Mouse (Mus musculus) kidney, adult 2 months (tissue): Measurements from ENCODE around the gene Ppm1h. TPM values are rescaled to one million over a fixed set of nuclear protein-coding genes. Genes with fewer than 3 reads are reported as not detected.

ENCODE experiments used
- DNase-seq: peaks from one replicate; pipeline ENCODE4 v3.0.0; 2021
- H3K27ac ChIP-seq: fragments of 200-500 bp; 2 replicates; pipeline ENCODE4 v1.5.1; 2012; ENCODE audit warnings: low read depth, low read length, control low read depth, inconsistent platforms; ENCODE audit not compliant: insufficient read depth
- H3K27me3 ChIP-seq: fragments of 200-500 bp; replicated peaks from 2 replicates; pipeline ENCODE4 v1.6.1; 2012; ENCODE audit warnings: mild to moderate bottlenecking, moderate library complexity, low read length, inconsistent platforms; ENCODE audit not compliant: control insufficient read depth, insufficient read depth
- H3K36me3 ChIP-seq: fragments of 200-500 bp; 2 replicates; pipeline ENCODE4 v1.6.1; 2012; ENCODE audit warnings: mild to moderate bottlenecking, moderate library complexity, low read length, inconsistent platforms; ENCODE audit not compliant: control insufficient read depth, insufficient read depth
- H3K4me1 ChIP-seq: fragments of 200-500 bp; 2 replicates; pipeline ENCODE4 v1.6.1; 2011; ENCODE audit warnings: low read length; ENCODE audit not compliant: control insufficient read depth, insufficient read depth
- H3K4me3 ChIP-seq: fragments of 200-500 bp; 2 replicates; pipeline ENCODE4 v1.5.1; 2011; ENCODE audit warnings: mild to moderate bottlenecking, low read depth, low read length, control low read depth; ENCODE audit not compliant: insufficient read depth
- CTCF ChIP-seq: fragments of 200-500 bp; conservative IDR thresholded peaks from 2 replicates; pipeline ENCODE4 v1.5.1; 2011; ENCODE audit warnings: low read depth, mild to moderate bottlenecking, control low read depth, low read length, moderate library complexity, mixed read lengths; ENCODE audit not compliant: insufficient read depth, insufficient read length
- POLR2A ChIP-seq: fragments of 200-500 bp; IDR thresholded peaks from one replicate; pipeline ENCODE4 v1.6.1; 2011; ENCODE audit warnings: low read depth, low read length, control low read depth
- WGBS: fragments of 180-500 bp; shearing (Covaris S2); methylation state at CpG from one replicate; pipeline ENCODE4 v1.1.7; 2018; 5-methylcytosine and 5-hydroxymethylcytosine counted together
- polyA plus RNA-seq: library from polyadenylated mRNA; depleted of rRNA; stranded (reverse); fragments of >200 nt; gene quantifications from 2 replicates; pipeline ENCODE4 v1.2.3, GENCODE M21; 2012

The Ppm1h gene
- polyA plus RNA-seq, 1 experiment, result 27.1 TPM

GRCm38 (mm10) chr10:122704901-122705300, 26.3 kb downstream of the Ppm1h start:
- H3K36me3 ChIP-seq, result no peaks in the 10 kb centered on the region
- H3K4me3 ChIP-seq, result no peak overlapping the region
- H3K27ac ChIP-seq, result no peak overlapping the region
- H3K4me1 ChIP-seq, result peaks cover 3% of the 10 kb centered on the region; the same call in 1 of the 2 replicates
- 54% methylated on average over 5 of the region's 5 CpGs for WGBS
- H3K27me3 ChIP-seq, result no peaks in the 10 kb centered on the region
- no peak for DNase-seq
- TF ChIP-seq CTCF (no peak), POLR2A (no peak)

- TF ChIP-seq POLR2A, result no peak
- no peak for TF ChIP-seq CTCF
- DNase-seq, result no peak
- H3K4me1 ChIP-seq, result peaks cover 3% of the 10 kb centered on the region; the same call in 1 of the 2 replicates
- H3K27ac ChIP-seq, result no peak overlapping the region
- no peak overlapping the region for H3K4me3 ChIP-seq
- no peaks in the 10 kb centered on the region for H3K27me3 ChIP-seq
- 71% methylated on average over 6 of the region's 6 CpGs for WGBS
- H3K36me3 ChIP-seq, result no peaks in the 10 kb centered on the region
Measured at GRCm38 (mm10) chr10:122705457-122705856, 26.9 kb downstream of the Ppm1h start.

DNA sequence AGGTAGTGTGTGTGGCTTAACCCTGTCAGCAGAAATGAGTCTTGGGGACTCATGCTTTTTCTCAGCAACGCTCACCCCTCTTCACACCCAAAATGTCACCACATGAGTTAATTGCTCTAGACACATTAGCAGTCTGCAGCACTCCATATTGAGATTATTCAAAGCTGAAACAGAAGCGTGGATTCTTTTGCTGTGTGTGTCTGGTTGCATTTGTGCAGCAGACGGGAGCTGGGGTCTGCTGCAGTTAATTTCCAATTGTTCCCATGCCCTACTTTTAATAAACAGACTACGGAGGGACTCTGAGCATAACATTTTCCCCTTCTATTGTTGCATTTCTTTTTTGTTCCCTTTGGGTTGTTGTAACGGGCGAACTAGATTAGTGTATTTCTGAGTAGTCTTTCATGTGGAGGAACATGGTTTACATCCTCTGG, 32.8 kb downstream of the Ppm1h start:
- WGBS, result 74% methylated on average over 6 of the region's 6 CpGs
- peaks cover 8% of the 10 kb centered on the region; the same call in 1 of the 2 replicates for H3K4me1 ChIP-seq
- no peaks in the 10 kb centered on the region for H3K27me3 ChIP-seq
- DNase-seq, result no peak
- no peak overlapping the region for H3K27ac ChIP-seq
- TF ChIP-seq POLR2A (no peak), CTCF (no peak)
- H3K4me3 ChIP-seq, result no peak overlapping the region
- no peaks in the 10 kb centered on the region for H3K36me3 ChIP-seq

DNA sequence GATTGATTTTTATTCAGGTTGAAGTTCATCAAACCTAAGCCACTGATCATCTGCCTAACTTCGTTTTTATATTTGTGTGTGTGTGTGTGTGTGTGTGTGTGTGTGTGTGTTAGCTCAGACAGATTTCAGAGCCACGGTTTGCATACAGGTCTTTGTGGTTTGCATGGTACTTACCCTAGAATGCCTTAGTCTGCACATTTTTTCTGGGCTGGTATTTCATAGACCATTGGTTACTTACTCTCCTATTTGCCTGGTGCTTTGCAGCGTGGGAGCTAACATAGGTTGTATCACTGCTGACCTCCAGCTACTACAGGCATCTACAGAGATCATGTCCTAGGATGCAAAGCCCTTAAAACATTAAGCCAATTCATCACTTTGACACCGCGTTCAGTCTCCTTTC, 33.7 kb downstream of the Ppm1h start:
- no peaks in the 10 kb centered on the region for H3K36me3 ChIP-seq
- no peak overlapping the region for H3K4me3 ChIP-seq
- peak; percentile 23 for DNase-seq
- H3K4me1 ChIP-seq, result peaks cover 11% of the 10 kb centered on the region; the same call in 1 of the 2 replicates
- no peaks in the 10 kb centered on the region for H3K27me3 ChIP-seq
- no peak overlapping the region for H3K27ac ChIP-seq
- WGBS, result 35% methylated on average over 5 of the region's 5 CpGs
- no peak for TF ChIP-seq CTCF
- no peak for TF ChIP-seq POLR2A

GRCm38 (mm10) chr10:122715856-122716255, 37.3 kb downstream of the Ppm1h start:
- H3K4me3 ChIP-seq, result no peak overlapping the region
- 84% methylated on average over 12 of the region's 12 CpGs for WGBS
- no peaks in the 10 kb centered on the region for H3K27me3 ChIP-seq
- no peak for DNase-seq
- H3K4me1 ChIP-seq, result peaks cover 7% of the 10 kb centered on the region; the same call in 1 of the 2 replicates
- TF ChIP-seq POLR2A (no peak), CTCF (no peak)
- no peaks in the 10 kb centered on the region for H3K36me3 ChIP-seq
- no peak overlapping the region for H3K27ac ChIP-seq

- 64% methylated on average over 8 of the region's 8 CpGs for WGBS
- Histone ChIP-seq H3K27me3 (no peaks in the 10 kb centered on the region), H3K4me1 (peaks cover 4% of the 10 kb centered on the region; the same call in 1 of the 2 replicates), H3K4me3 (no peak overlapping the region), H3K36me3 (no peaks in the 10 kb centered on the region), H3K27ac (no peak overlapping the region)
- DNase-seq, result no peak
- TF ChIP-seq POLR2A (no peak), CTCF (no peak)
Measured at GRCm38 (mm10) chr10:122716286-122716685, 37.7 kb downstream of the Ppm1h start.

GRCm38 (mm10) chr10:122716739-122717474, 38.3 kb downstream of the Ppm1h start:
- Histone ChIP-seq H3K4me1 (peaks cover 3% of the 10 kb centered on the region; the same call in 1 of the 2 replicates), H3K27ac (no peak overlapping the region), H3K4me3 (no peak overlapping the region), H3K36me3 (no peaks in the 10 kb centered on the region), H3K27me3 (no peaks in the 10 kb centered on the region)
- 83% methylated on average over 14 of the region's 14 CpGs for WGBS
- DNase-seq, result no peak
- TF ChIP-seq POLR2A (no peak), CTCF (no peak)
